Mouse (Mus musculus) urinary bladder, adult 2 months (tissue): Measurements from ENCODE around the gene Strn. TPM values are rescaled to one million over a fixed set of nuclear protein-coding genes. Genes with fewer than 3 reads are reported as not detected.

Source experiments
- DNase-seq: peaks from one replicate; pipeline ENCODE4 v3.0.0; 2022; ENCODE audit warnings: low spot score
- polyA plus RNA-seq: library from polyadenylated mRNA; depleted of rRNA; stranded (reverse); fragments of >200 nt; gene quantifications from 2 replicates; pipeline ENCODE4 v1.2.3, GENCODE M21; 2012; rRNA removed

Strn gene
- 9.3 and 9.8 TPM in 2 replicates for polyA plus RNA-seq

- no peak for DNase-seq
Measured at GRCm38 (mm10) chr17:78737096-78737495, at the start of gene Strn. Gene Strn, minus strand, starts transcription at chr17:78737196.

- no peak for DNase-seq
Measured at GRCm38 (mm10) chr17:78778765-78779164, 41.8 kb upstream of the Strn start.

- no peak for DNase-seq
Measured at GRCm38 (mm10) chr17:78772317-78772716, 35.3 kb upstream of the Strn start.

GRCm38 (mm10) chr17:78770932-78771331, 33.9 kb upstream of the Strn start:
- no peak for DNase-seq

GRCm38 (mm10) chr17:78769341-78769740, 32.3 kb upstream of the Strn start:
- DNase-seq = no peak

GRCm38 (mm10) chr17:78768937-78769336, 31.9 kb upstream of the Strn start:
- DNase-seq = no peak

- DNase-seq = no peak
Measured at GRCm38 (mm10) chr17:78767546-78767945, 30.6 kb upstream of the Strn start.

- DNase-seq = no peak
Measured at GRCm38 (mm10) chr17:78766084-78766483, 29.1 kb upstream of the Strn start.

GRCm38 (mm10) chr17:78763272-78763671, 26.3 kb upstream of the Strn start:
- no peak for DNase-seq

- no peak for DNase-seq
Measured at GRCm38 (mm10) chr17:78752938-78753655, 16.1 kb upstream of the Strn start.

GRCm38 (mm10) chr17:78752064-78752463, 15.1 kb upstream of the Strn start:
- DNase-seq = no peak

GRCm38 (mm10) chr17:78748440-78748839, 11.4 kb upstream of the Strn start:
- no peak for DNase-seq

GRCm38 (mm10) chr17:78738416-78738815, 1.4 kb upstream of the Strn start:
- DNase-seq = no peak

GRCm38 (mm10) chr17:78737771-78738170, 775 bp upstream of the Strn start:
- no peak for DNase-seq

GRCm38 (mm10) chr17:78736473-78736988, 465 bp downstream of the Strn start:
- DNase-seq = peak; percentile 97

GRCm38 (mm10) chr17:78735731-78736472, 1.1 kb downstream of the Strn start:
- DNase-seq = peak; percentile 23

- DNase-seq = no peak
Measured at GRCm38 (mm10) chr17:78734806-78735205, 2.2 kb downstream of the Strn start.

- no peak for DNase-seq
Measured at GRCm38 (mm10) chr17:78732056-78732455, 4.9 kb downstream of the Strn start.

- DNase-seq = no peak
Measured at GRCm38 (mm10) chr17:78726746-78727449, 10.1 kb downstream of the Strn start.

- DNase-seq = no peak
Measured at GRCm38 (mm10) chr17:78724461-78725055, 12.4 kb downstream of the Strn start.

- no peak for DNase-seq
Measured at GRCm38 (mm10) chr17:78721690-78722089, 15.3 kb downstream of the Strn start.

GRCm38 (mm10) chr17:78719086-78719485, 17.9 kb downstream of the Strn start:
- no peak for DNase-seq
